Mouse (Mus musculus): Measurements from ENCODE around the gene Usmg5.

The Usmg5 gene

GRCm38 (mm10) chr19:47053471-47053870, 37.0 kb downstream of the Usmg5 start:
- DNase-seq = no peak

DNA sequence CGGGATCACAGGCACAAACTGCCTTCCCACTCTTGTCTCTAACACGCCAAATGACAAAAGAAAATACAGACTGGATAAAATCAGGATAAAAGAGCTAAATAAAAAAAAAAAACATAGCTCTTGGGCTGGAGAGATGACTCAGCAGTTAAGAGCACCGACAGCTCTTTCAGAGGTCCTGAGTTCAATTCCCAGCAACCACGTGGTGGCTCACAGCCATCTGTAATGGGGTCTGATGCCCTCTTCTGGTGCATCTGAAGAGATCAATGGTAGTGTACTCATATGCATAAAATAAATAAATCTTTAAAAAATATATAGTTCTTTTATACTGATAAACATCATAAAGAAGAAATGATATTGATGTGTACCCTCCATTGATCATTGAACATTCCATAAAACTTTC, 37.5 kb downstream of the Usmg5 start:
- no peak for DNase-seq

DNA sequence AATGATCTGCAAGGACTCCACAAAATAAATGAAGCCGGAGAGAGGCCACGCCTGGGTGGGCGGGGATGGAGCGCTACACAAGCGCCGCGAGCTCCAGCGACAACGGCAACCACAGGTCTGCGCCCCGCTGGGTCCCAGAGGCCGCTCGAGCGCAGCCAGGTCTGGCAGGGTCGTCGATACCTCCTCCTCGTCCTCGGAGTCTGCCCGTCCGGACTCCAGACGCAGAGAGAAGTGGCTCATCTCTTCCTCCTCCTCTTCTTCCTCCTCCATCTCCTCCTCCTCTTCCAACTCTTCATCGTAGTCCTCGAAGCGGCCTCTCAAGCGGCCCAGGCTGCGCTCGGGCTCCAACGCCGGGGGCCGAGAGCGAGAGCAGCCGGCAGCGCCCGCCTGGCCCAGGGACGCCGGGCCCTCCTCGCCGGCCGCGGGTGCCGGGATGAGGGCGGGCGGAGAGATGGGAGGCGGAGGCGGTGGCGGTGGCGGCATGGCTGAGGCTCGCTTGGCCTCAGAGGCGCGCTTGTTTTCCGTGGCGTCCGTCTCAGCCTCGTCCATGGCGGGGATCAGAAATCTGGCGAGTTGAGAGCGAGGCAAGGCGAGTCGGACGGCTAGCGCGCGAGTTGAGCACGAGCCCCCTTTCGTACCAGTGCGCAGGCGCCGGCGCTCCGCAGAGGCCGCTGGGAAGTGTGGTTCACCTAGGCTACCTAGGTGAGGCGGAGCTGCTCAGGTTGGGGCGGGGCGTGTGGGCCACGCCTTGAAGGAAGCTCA, 40.0 kb downstream of the Usmg5 start, which contains the start of gene Pcgf6:
Pcgf6 (minus strand) TSS at position 636 of the 762 bp plus-strand sequence.
- DNase-seq = peak; percentile 97

GRCm38 (mm10) chr19:47049840-47050239, 40.6 kb downstream of the Usmg5 start:
- peak; percentile 79 for DNase-seq

- DNase-seq = peak; percentile 69
Measured at GRCm38 (mm10) chr19:47049061-47049460, 41.4 kb downstream of the Usmg5 start.

DNA sequence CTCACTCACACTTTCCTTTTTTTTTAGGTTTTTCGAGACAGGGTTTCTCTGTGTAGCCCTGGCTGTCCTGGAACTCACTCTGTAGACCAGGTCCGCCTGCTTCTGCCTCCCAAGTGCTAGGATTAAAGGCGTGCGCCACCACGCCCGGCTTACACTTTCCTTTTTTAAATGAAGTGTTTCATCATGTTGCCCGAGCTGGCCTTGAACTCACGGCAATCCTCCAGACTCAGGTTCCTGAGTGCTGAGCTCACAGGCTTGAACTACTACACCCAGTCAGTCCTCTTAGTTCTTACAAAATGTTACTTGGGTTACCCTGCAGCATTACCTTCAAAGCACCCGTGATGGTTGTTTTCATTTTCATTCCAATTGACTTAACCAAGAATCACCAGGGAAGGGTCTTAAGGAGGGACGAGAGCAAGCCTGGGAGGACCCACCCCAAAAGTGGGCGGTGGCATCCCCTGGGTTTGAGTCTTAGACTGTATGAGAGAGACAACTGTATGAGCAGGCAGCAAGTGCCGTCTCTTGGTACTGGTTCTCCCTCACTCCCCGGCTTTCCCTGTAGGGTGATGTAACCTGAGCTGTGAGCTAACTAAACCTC, 43.1 kb downstream of the Usmg5 start:
- peak; percentile 66 for DNase-seq

DNA sequence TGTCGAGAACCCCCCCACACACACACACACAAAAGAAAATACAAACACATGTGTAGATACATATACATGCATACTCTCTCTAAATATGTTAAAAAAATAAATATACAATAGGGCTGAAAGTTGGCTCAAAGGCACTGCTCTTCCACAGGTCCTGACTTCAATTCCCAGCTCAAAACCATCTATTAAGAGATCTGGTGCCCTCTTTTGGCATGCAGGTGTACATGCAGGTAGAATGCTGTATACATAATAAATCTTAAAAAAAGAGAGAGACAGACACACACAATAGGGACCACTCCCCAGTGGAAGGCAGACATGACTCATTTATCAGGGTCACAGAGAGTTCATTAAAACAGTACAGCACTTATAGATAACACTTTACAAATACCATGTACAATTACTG, 44.1 kb downstream of the Usmg5 start:
- peak; percentile 9 for DNase-seq

DNA sequence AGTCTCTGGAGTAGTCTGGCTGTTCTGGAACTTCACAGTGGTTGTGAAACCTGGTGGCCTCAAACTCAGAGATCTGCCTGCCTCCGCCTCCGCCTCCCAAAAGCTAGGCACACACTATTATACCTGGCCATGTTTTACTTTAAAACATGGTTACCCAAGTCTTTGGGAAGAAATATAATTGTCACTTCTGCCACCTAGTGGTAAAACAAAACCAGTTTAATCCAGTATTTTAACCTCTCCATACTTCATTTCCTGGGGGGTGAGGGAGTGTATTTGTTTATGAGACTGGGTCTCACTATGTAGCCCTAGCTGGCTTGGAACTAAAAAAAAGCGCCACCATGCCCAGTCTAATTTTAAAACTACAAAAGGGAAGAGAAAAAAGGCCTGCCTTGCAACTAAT, 46.8 kb downstream of the Usmg5 start:
- DNase-seq = peak; percentile 30

GRCm38 (mm10) chr19:47040720-47041473, 49.5 kb downstream of the Usmg5 start:
- DNase-seq = no peak

DNA sequence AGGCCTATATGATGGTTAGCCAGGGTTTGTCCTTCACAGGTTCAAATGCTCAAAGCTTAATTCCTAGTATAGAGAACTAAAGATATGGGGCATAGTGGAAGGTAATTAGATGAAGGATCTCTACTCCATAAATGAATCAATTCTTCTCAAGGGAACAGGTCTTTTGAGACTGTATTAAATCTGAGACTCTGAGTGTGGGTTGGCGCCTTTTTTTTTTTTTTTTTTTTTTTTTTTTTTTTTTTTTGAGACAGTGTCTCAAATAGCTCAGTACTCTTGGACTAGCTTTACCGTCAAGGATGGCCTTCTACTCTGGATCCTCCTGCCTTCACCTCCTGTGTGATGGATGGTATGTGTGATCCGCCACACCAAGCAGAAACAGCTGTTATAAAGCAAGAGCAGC, 53.9 kb downstream of the Usmg5 start:
- DNase-seq = no peak

GRCm38 (mm10) chr19:47034916-47035315, 55.5 kb downstream of the Usmg5 start:
- no peak for DNase-seq

All from heart, adult 11 months (tissue).